In genomic region chr14:20702096-20702740, GRCm38 (mm10) we compare ENCODE assay signal across 8 mouse cellular contexts. TPM values are rescaled to one million over a fixed set of nuclear protein-coding genes. Genes with fewer than 3 reads are reported as not detected.
DNase-seq lines count a peak whose midpoint lies in the region; ATAC-seq and TF ChIP-seq lines count a peak whose summit lies in the region.

No protein-coding gene starts in this region.

- H3K27ac ChIP-seq in liver, adult 2 months (replicated peaks; ENCODE audit: insufficient read depth, low read depth, low read length): peak overlapping the region; percentile 88
- peak overlapping the region; percentile 61 for H3K27ac ChIP-seq in cortical plate, adult 2 months (ENCODE audit: insufficient read depth, low read length)
- H3K27ac ChIP-seq in intestine, embryonic 14.5 days (ENCODE audit: low read depth): peak overlapping the region; percentile 89
- peak overlapping the region; percentile 74; the same call in 1 of the 2 replicates for H3K27ac ChIP-seq in neural tube, embryonic 12.5 days

- peak; percentile 29 for DNase-seq in liver, adult 2 months (ENCODE audit: extremely low read depth, low read depth, low spot score)
- no peak for DNase-seq in liver
- no peak for DNase-seq in intestine, embryonic 14.5 days (ENCODE audit: low spot score)
- no peak for DNase-seq in layer of hippocampus, adult 8-10 months (ENCODE audit: low spot score in 2 of 2)
- DNase-seq in embryo, embryonic 9.5 days (ENCODE audit: extremely low spot score): no peak

- H3K36me3 ChIP-seq in liver, adult 2 months (ENCODE audit: control insufficient read depth, insufficient read depth, low read length): peaks cover 15% of the 10 kb centered on the region; the same call in 1 of the 2 replicates
- H3K36me3 ChIP-seq in intestine, embryonic 14.5 days (ENCODE audit: control insufficient read depth, insufficient read depth, low read length): peaks cover 25% of the 10 kb centered on the region
- peaks cover 14% of the 10 kb centered on the region; the same call in 1 of the 2 replicates for H3K36me3 ChIP-seq in neural tube, embryonic 12.5 days

- H3K79me2 ChIP-seq in liver, adult 2 months (ENCODE audit: control insufficient read depth, insufficient read depth, low read length): peaks cover 14% of the 10 kb centered on the region; the same call in 1 of the 2 replicates

- no peak for TF ChIP-seq CTCF in liver, adult 2 months (IDR thresholded peaks at IDR 0.05; ENCODE audit: low read depth, low read length)
- no peak for TF ChIP-seq CTCF in cortical plate, adult 2 months (IDR thresholded peaks at IDR 0.05; ENCODE audit: extremely low read depth, insufficient read depth, low read length)

- peak; percentile 25 for ATAC-seq in intestine, embryonic 14.5 days (replicated peaks; ENCODE audit: low FRiP score, low TSS enrichment, low read depth)
- 0 out of 2 replicates have a peak, but pooled peaks have one; percentile 11 for ATAC-seq in neural tube, embryonic 12.5 days (ENCODE audit: low FRiP score, low read depth)
- ATAC-seq in erythroid progenitor cell, adult 5-6 weeks (replicated peaks; ENCODE audit: low FRiP score, poor library complexity, severe bottlenecking): no peak

- peak overlapping the region; percentile 81 for H3K4me2 ChIP-seq in intestine, embryonic 14.5 days (ENCODE audit: low read length)
- H3K4me2 ChIP-seq in neural tube, embryonic 12.5 days (replicated peaks): peak overlapping the region; percentile 69

- no peaks in the 10 kb centered on the region for H3K9me3 ChIP-seq in intestine, embryonic 14.5 days (ENCODE audit: control insufficient read depth, low read length)
- no peaks in the 10 kb centered on the region for H3K9me3 ChIP-seq in neural tube, embryonic 12.5 days

- peaks cover 5% of the 10 kb centered on the region for H3K4me1 ChIP-seq in liver, adult 2 months (ENCODE audit: control insufficient read depth, insufficient read depth, low read length)
- peaks cover 3% of the 10 kb centered on the region for H3K4me1 ChIP-seq in cortical plate, adult 2 months (ENCODE audit: control insufficient read depth, insufficient read depth, low read length)
- H3K4me1 ChIP-seq in intestine, embryonic 14.5 days (replicated peaks; ENCODE audit: control insufficient read depth, insufficient read depth, low read length): peaks cover 36% of the 10 kb centered on the region
- peaks cover 30% of the 10 kb centered on the region for H3K4me1 ChIP-seq in neural tube, embryonic 12.5 days

- no peaks in the 10 kb centered on the region for H3K27me3 ChIP-seq in liver, adult 2 months (ENCODE audit: control insufficient read depth, insufficient read depth, low read length)
- H3K27me3 ChIP-seq in intestine, embryonic 14.5 days (replicated peaks; ENCODE audit: control insufficient read depth, insufficient read depth, low read length): no peaks in the 10 kb centered on the region
- H3K27me3 ChIP-seq in neural tube, embryonic 12.5 days (replicated peaks): no peaks in the 10 kb centered on the region

- H3K9ac ChIP-seq in liver, adult 2 months (ENCODE audit: low read depth, low read length): peak overlapping the region; percentile 94
- peak overlapping the region; percentile 70 for H3K9ac ChIP-seq in intestine, embryonic 14.5 days (ENCODE audit: low read length)
- peak overlapping the region; percentile 84 for H3K9ac ChIP-seq in neural tube, embryonic 12.5 days

- TF ChIP-seq POLR2A in liver, adult 2 months (IDR thresholded peaks at IDR 0.05; ENCODE audit: extremely low read depth, insufficient read depth, low read length): no peak
- no peak for TF ChIP-seq POLR2A in cortical plate, adult 2 months (IDR thresholded peaks at IDR 0.05; ENCODE audit: extremely low read depth, insufficient read depth, low read length)

- H3K4me3 ChIP-seq in liver, adult 2 months (ENCODE audit: insufficient read depth, low read depth, low read length): peak overlapping the region; percentile 82
- H3K4me3 ChIP-seq in cortical plate, adult 2 months (ENCODE audit: insufficient read depth, low read length): peak overlapping the region; percentile 65
- H3K4me3 ChIP-seq in intestine, embryonic 14.5 days (ENCODE audit: low read depth, low read length): peak overlapping the region; percentile 86
- H3K4me3 ChIP-seq in neural tube, embryonic 12.5 days: peak overlapping the region; percentile 84

- 8% methylated on average over 15 of the region's 15 CpGs for WGBS in liver, adult 2 months
- WGBS in intestine, embryonic 14.5 days: 6% methylated on average over 15 of the region's 15 CpGs
- WGBS in neural tube, embryonic 12.5 days: 17% methylated on average over 15 of the region's 15 CpGs

RNA-seq across cellular contexts. Expression of gene Chchd1, which starts 0.6 kb away (rescaled TPM):
- 92.7 and 112 TPM in 2 replicates for total RNA-seq in liver, adult 2 months (2014; rRNA removed)
- 23.8 and 31.0 TPM in 2 replicates for polyA plus RNA-seq in liver, adult 2 months (2012; rRNA removed)
- 84.9 and 85.9 TPM in 2 replicates for polyA plus RNA-seq in cortical plate, adult 2 months (2012; rRNA removed)
- polyA plus RNA-seq in intestine, embryonic 14.5 days (2014; fragmentation: Nextera tagmentation; extraction: Ambion mirVana): 231 and 234 TPM in 2 replicates
- 219 and 228 TPM in 2 replicates for polyA plus RNA-seq in neural tube, embryonic 12.5 days (2016; fragmentation: Nextera tagmentation; extraction: Ambion mirVana)
- 61.6 and 64.1 TPM in 2 replicates for total RNA-seq in erythroid progenitor cell, adult 5-6 weeks (2015; ENCODE audit: low replicate concordance)
- 14.1 and 65.5 TPM in 2 replicates for total RNA-seq in erythroid progenitor cell, adult 5-6 weeks (2017; ENCODE audit: low replicate concordance)
- total RNA-seq in layer of hippocampus, adult 8-10 months (2022): 10 to 100 TPM; 47.7 to 53.5 (median 51.3) TPM

RNA-seq across cellular contexts. Expression of gene Zswim8, which starts 5.1 kb away (rescaled TPM):
- 11.4 and 19.6 TPM in 2 replicates for total RNA-seq in liver, adult 2 months (2014; rRNA removed)
- 58.6 and 95.0 TPM in 2 replicates for polyA plus RNA-seq in liver, adult 2 months (2012; rRNA removed)
- polyA plus RNA-seq in cortical plate, adult 2 months (2012; rRNA removed): 174 and 185 TPM in 2 replicates
- polyA plus RNA-seq in intestine, embryonic 14.5 days (2014; fragmentation: Nextera tagmentation; extraction: Ambion mirVana): 30.3 and 35.9 TPM in 2 replicates
- 53.3 and 57.7 TPM in 2 replicates for polyA plus RNA-seq in neural tube, embryonic 12.5 days (2016; fragmentation: Nextera tagmentation; extraction: Ambion mirVana)
- total RNA-seq in erythroid progenitor cell, adult 5-6 weeks (2015; ENCODE audit: low replicate concordance): 59.5 and 62.5 TPM in 2 replicates
- 29.8 and 30.5 TPM in 2 replicates for total RNA-seq in erythroid progenitor cell, adult 5-6 weeks (2017; ENCODE audit: low replicate concordance)
- total RNA-seq in layer of hippocampus, adult 8-10 months (2022): 100 to 1,000 TPM; 170 to 210 (median 191) TPM

RNA-seq across cellular contexts. Expression of gene Fut11, which starts 7.5 kb away (rescaled TPM):
- 3.3 and 3.7 TPM in 2 replicates for total RNA-seq in liver, adult 2 months (2014; rRNA removed)
- polyA plus RNA-seq in liver, adult 2 months (2012; rRNA removed): 2.5 and 3.8 TPM in 2 replicates
- 14.9 and 16.3 TPM in 2 replicates for polyA plus RNA-seq in cortical plate, adult 2 months (2012; rRNA removed)
- polyA plus RNA-seq in intestine, embryonic 14.5 days (2014; fragmentation: Nextera tagmentation; extraction: Ambion mirVana): 19.6 and 20.0 TPM in 2 replicates
- 28.3 and 28.6 TPM in 2 replicates for polyA plus RNA-seq in neural tube, embryonic 12.5 days (2016; fragmentation: Nextera tagmentation; extraction: Ambion mirVana)
- 5.9 and 10.1 TPM in 2 replicates for total RNA-seq in erythroid progenitor cell, adult 5-6 weeks (2015; ENCODE audit: low replicate concordance)
- total RNA-seq in erythroid progenitor cell, adult 5-6 weeks (2017; ENCODE audit: low replicate concordance): 6.0 and 10.7 TPM in 2 replicates
- 10 to 100 TPM; 14.6 to 15.8 (median 15.0) TPM for total RNA-seq in layer of hippocampus, adult 8-10 months (2022)

RNA-seq across cellular contexts. Expression of gene Sec24c, which starts 28.1 kb away (rescaled TPM):
- total RNA-seq in liver, adult 2 months (2014; rRNA removed): 52.7 and 57.8 TPM in 2 replicates
- polyA plus RNA-seq in liver, adult 2 months (2012; rRNA removed): 127 and 183 TPM in 2 replicates
- polyA plus RNA-seq in cortical plate, adult 2 months (2012; rRNA removed): 77.2 and 79.3 TPM in 2 replicates
- 87.4 and 92.4 TPM in 2 replicates for polyA plus RNA-seq in intestine, embryonic 14.5 days (2014; fragmentation: Nextera tagmentation; extraction: Ambion mirVana)
- 90.8 and 99.7 TPM in 2 replicates for polyA plus RNA-seq in neural tube, embryonic 12.5 days (2016; fragmentation: Nextera tagmentation; extraction: Ambion mirVana)
- total RNA-seq in erythroid progenitor cell, adult 5-6 weeks (2015; ENCODE audit: low replicate concordance): 53.3 and 56.2 TPM in 2 replicates
- 34.0 and 80.6 TPM in 2 replicates for total RNA-seq in erythroid progenitor cell, adult 5-6 weeks (2017; ENCODE audit: low replicate concordance)
- total RNA-seq in layer of hippocampus, adult 8-10 months (2022): 100 to 1,000 TPM; 107 to 130 (median 112) TPM

RNA-seq across cellular contexts. Expression of gene Ndst2, which starts 32.1 kb away (rescaled TPM):
- total RNA-seq in liver, adult 2 months (2014; rRNA removed): 10.8 and 13.2 TPM in 2 replicates
- polyA plus RNA-seq in liver, adult 2 months (2012; rRNA removed): 22.8 and 33.2 TPM in 2 replicates
- 22.9 and 26.7 TPM in 2 replicates for polyA plus RNA-seq in cortical plate, adult 2 months (2012; rRNA removed)
- polyA plus RNA-seq in intestine, embryonic 14.5 days (2014; fragmentation: Nextera tagmentation; extraction: Ambion mirVana): 29.2 and 29.6 TPM in 2 replicates
- 22.0 and 23.4 TPM in 2 replicates for polyA plus RNA-seq in neural tube, embryonic 12.5 days (2016; fragmentation: Nextera tagmentation; extraction: Ambion mirVana)
- total RNA-seq in erythroid progenitor cell, adult 5-6 weeks (2015; ENCODE audit: low replicate concordance): 81.8 and 146 TPM in 2 replicates
- total RNA-seq in erythroid progenitor cell, adult 5-6 weeks (2017; ENCODE audit: low replicate concordance): 27.3 and 33.1 TPM in 2 replicates
- 10 to 100 TPM; 16.6 to 24.3 (median 18.3) TPM for total RNA-seq in layer of hippocampus, adult 8-10 months (2022)
